Comparison of ENCODE assay signal across 14 mouse cellular contexts in the genomic region with DNA sequence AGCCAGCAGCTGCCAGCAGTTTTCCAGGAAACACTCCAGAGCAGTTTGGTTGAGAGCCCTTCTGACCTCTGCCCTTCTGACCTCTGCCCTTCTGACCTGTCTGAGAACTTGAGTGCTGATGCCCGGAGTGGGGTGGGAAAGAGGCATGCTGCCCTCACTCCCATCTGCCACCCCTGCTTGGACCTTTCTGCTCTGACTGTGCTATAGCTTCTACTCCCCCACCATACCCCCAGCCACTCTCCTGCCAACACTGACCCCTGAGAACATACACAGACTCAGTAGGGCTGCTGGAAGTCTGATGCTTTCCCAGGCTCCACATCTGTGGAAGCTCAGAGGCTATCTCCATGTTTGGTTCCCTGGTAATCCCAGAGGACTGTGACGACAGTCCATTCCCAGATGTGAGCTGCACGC.
DNase-seq lines count a peak whose midpoint lies in the region; ATAC-seq lines count a peak whose summit lies in the region.
"Had no signal": no experiment of that assay in that cellular context is flagged by ENCODE, and none has a peak within 500 bp of the region (broad histone marks: within the 10 kb centered on the region; RNA-seq: fewer than 3 reads in every experiment).

No protein-coding gene starts in this region.

- no peak overlapping the region for H3K4me3 ChIP-seq in hindbrain, embryonic 13.5 days
- no peak overlapping the region for H3K4me3 ChIP-seq in hindbrain, embryonic 16.5 days (ENCODE audit: low read length)
- no peak overlapping the region for H3K4me3 ChIP-seq in embryonic facial prominence, embryonic 10.5 days
- H3K4me3 ChIP-seq: embryonic facial prominence, embryonic 13.5 days; hindbrain, embryonic 12.5 days had no signal

- peak; percentile 54 for DNase-seq in embryonic facial prominence, embryonic 10.5 days (ENCODE audit: low spot score)
- peak; percentile 15 to 22 for DNase-seq in kidney, adult 8-10 months
- peak; percentile 31 for DNase-seq in lung, postnatal 14 days
- DNase-seq in right cerebral cortex, postnatal 36 days (ENCODE audit: low spot score in 2 of 2): no peak
- DNase-seq: left cerebral cortex, postnatal 4 days; right cerebral cortex, postnatal 4 days; thymus, postnatal 36 days had no signal

- no peak for ATAC-seq in hindbrain, embryonic 13.5 days (ENCODE audit: low FRiP score)
- ATAC-seq in hindbrain, embryonic 16.5 days: no peak
- ATAC-seq in megakaryocyte-erythroid progenitor cell, adult 5-6 weeks (replicated peaks; ENCODE audit: low FRiP score, low TSS enrichment, poor library complexity, severe bottlenecking): no peak
- no peak for ATAC-seq in granulocyte monocyte progenitor cell, adult 5-6 weeks (replicated peaks; ENCODE audit: poor library complexity, severe bottlenecking)

- H3K9ac ChIP-seq in hindbrain, embryonic 13.5 days: no peak overlapping the region
- H3K9ac ChIP-seq in hindbrain, embryonic 16.5 days (ENCODE audit: low read depth, low read length): no peak overlapping the region
- H3K9ac ChIP-seq: embryonic facial prominence, embryonic 13.5 days; hindbrain, embryonic 12.5 days had no signal

- H3K27me3 ChIP-seq in hindbrain, embryonic 13.5 days: 0 out of 2 replicates have a peak, but pooled peaks cover 2% of the 10 kb centered on the region
- H3K27me3 ChIP-seq in hindbrain, embryonic 16.5 days (replicated peaks; ENCODE audit: control insufficient read depth, insufficient read depth, low read length): no peaks in the 10 kb centered on the region
- H3K27me3 ChIP-seq in embryonic facial prominence, embryonic 10.5 days (replicated peaks; ENCODE audit: low read depth, poor library complexity, severe bottlenecking): 0 out of 2 replicates have a peak, but pooled peaks cover 8% of the 10 kb centered on the region
- H3K27me3 ChIP-seq: embryonic facial prominence, embryonic 13.5 days; hindbrain, embryonic 12.5 days had no signal

- H3K4me1 ChIP-seq in hindbrain, embryonic 13.5 days (replicated peaks): peaks cover 59% of the 10 kb centered on the region
- H3K4me1 ChIP-seq in hindbrain, embryonic 16.5 days (ENCODE audit: control insufficient read depth, insufficient read depth, low read depth, low read length): peaks cover 14% of the 10 kb centered on the region
- peaks cover 64% of the 10 kb centered on the region for H3K4me1 ChIP-seq in embryonic facial prominence, embryonic 10.5 days

- H3K9me3 ChIP-seq in hindbrain, embryonic 13.5 days: no peaks in the 10 kb centered on the region
- H3K9me3 ChIP-seq in hindbrain, embryonic 16.5 days (ENCODE audit: control insufficient read depth, low read length): no peaks in the 10 kb centered on the region
- no peaks in the 10 kb centered on the region for H3K9me3 ChIP-seq in embryonic facial prominence, embryonic 10.5 days
- H3K9me3 ChIP-seq: embryonic facial prominence, embryonic 13.5 days; G1E; hindbrain, embryonic 12.5 days had no signal

- 15% methylated on average over 3 of the region's 3 CpGs for WGBS in hindbrain, embryonic 13.5 days
- WGBS in hindbrain, embryonic 16.5 days: 29% methylated on average over 3 of the region's 3 CpGs
- 19% methylated on average over 3 of the region's 3 CpGs for WGBS in embryonic facial prominence, embryonic 10.5 days

- H3K4me2 ChIP-seq in hindbrain, embryonic 13.5 days: no peak overlapping the region
- H3K4me2 ChIP-seq in hindbrain, embryonic 16.5 days (ENCODE audit: low read length): no peak overlapping the region
- H3K4me2 ChIP-seq: embryonic facial prominence, embryonic 13.5 days; hindbrain, embryonic 12.5 days had no signal

- peak overlapping the region; percentile 20; the same call in 1 of the 2 replicates for H3K27ac ChIP-seq in hindbrain, embryonic 13.5 days
- no peak overlapping the region for H3K27ac ChIP-seq in hindbrain, embryonic 16.5 days (ENCODE audit: low read depth, low read length)
- peak overlapping the region; percentile 52; the same call in 1 of the 2 replicates for H3K27ac ChIP-seq in embryonic facial prominence, embryonic 10.5 days (replicated peaks)
- H3K27ac ChIP-seq: embryonic facial prominence, embryonic 13.5 days; hindbrain, embryonic 12.5 days had no signal

- no peaks in the 10 kb centered on the region for H3K36me3 ChIP-seq in hindbrain, embryonic 13.5 days
- no peaks in the 10 kb centered on the region for H3K36me3 ChIP-seq in hindbrain, embryonic 16.5 days (ENCODE audit: control insufficient read depth, insufficient read depth, low read length)
- no peaks in the 10 kb centered on the region for H3K36me3 ChIP-seq in embryonic facial prominence, embryonic 10.5 days (replicated peaks)
- H3K36me3 ChIP-seq: embryonic facial prominence, embryonic 13.5 days; G1E; hindbrain, embryonic 12.5 days had no signal

Comparison
In these comparisons a context has a peak if more than half of its experiments do, and no peak if none do; other contexts are left out.
1. DNase-seq: peak in embryonic facial prominence, embryonic 10.5 days (single experiment), kidney, adult 8-10 months (2 of 2) and lung, postnatal 14 days (single experiment); none in right cerebral cortex, postnatal 36 days (0 of 2).